Mouse (Mus musculus) heart, postnatal 25 days (tissue): ENCODE measurements around the gene R3hdm2. TPM values are rescaled to one million over a fixed set of nuclear protein-coding genes. Genes with fewer than 3 reads are reported as not detected.

Source experiments
- DNase-seq: peaks from one replicate; pipeline ENCODE4 v3.0.0; 2022; ENCODE audit warnings: low spot score
- intact Hi-C: fragments of 180-260 bp; cut with DNase I; formaldehyde crosslinking; loops from one replicate; pipeline ENCODE4 v1.15.1; 2025
- total RNA-seq, 2 experiments: library from RNA; stranded (reverse); gene quantifications; 2 replicates each; pipeline ENCODE4 v1.2.3; 2021

The R3hdm2 gene
- total RNA-seq, 2 experiments from 2014 or later: 145 to 159 TPM

DNA sequence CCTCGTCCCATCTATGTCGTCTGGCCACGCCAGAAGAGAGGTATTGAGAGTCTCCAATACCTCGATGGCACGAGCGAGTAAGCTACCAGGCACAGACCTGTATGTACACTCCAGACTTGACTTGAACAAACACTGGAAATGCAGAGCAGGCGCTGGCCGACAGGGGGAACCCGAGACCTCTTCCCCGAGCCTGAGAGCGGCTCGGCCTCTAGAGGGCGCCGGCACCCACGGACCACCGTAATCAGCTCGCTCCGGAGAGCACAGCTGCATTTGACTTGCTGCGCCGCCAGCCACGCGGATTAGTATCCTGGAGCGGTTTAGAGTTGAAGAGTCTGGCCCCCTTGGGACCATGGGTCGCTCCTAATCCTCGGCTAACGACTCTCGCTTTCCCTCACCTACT lies 132.7 kb downstream of the R3hdm2 start:
- intact Hi-C loops: loop anchor here (1.0 kb wide), 1 partner anchor 23 kb away; no protein-coding TSS in a partner anchor
- DNase-seq: peak; percentile 81

DNA sequence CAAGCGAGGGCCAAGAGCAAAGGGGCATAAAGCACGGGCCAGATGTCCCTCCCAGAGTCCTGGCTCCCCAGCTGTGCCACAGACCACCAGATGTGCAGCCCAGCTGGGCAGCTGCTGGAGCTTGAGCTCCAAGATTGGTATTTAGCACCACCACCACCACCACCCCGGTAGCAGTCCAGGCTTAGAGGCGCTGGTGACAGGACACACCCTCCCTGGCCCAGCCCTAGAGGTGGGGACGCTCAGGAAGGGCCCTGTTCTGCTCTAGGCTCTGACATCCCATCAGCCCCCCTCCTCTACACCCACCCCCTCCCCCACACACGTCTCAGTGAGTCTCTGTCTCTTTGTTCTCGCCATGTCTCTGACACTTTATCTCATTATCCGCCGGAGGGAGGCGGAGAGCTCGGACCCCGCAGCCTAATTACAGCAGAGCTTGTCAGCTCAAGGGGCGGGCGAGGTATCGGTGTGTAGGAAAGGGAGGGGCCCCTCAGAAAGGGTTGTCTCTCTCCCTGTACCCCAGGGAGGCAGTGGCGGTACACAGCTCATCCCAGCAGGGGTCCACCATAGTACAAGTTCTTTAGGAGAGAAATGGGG lies 133.5 kb downstream of the R3hdm2 start:
- no peak for DNase-seq
- intact Hi-C loops: loop anchor here (1.0 kb wide), 1 partner anchor 23 kb away; no protein-coding TSS in a partner anchor

DNA sequence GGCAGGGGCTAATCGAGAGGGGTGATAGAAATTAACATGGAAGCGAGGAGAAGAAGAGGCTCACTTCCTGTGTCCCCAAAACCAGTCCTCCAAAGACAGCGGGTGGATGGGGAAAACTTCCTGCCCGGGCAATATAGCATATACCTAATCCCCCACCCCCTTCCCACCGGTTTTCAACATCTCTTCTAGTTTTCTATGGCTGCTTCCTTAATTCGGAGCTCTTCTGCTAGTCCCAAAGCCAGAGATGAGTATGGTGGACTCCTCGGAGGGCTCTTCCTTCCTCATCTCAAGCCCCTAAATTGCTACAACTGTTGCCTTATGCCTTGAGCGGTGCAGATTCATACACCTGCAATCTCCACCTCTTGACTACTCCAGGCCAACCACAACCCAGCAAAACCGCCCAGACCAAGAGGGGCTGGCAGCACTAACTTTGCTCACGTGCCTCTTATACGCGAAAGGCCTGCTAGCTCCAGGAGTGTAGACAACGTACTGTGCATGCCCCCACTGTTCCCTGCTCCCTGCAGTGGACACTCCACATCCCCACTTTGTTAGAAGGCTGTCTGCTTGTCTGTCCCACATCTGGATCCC lies 134.1 kb downstream of the R3hdm2 start:
- DNase-seq: no peak
- intact Hi-C loops: no loop called here

DNA sequence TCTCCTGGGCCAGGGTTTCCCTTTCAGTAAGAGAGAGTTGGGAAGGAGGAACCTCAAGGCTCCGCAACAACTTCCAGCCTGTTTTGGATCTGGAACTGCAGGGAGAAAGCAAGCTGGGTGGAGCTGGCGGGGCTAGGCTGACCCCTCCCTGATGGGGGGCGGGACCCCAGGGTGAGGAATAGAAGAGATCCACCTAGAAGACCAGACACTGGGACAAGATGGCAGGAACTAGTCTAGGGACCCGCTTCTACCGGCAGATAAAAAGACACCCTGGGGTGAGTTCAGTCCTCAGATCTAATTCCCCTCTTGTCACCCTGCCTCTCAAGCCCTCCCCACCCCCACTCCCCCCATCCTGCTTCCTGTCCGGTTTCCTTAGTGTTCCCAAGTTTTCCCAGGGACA lies 134.6 kb downstream of the R3hdm2 start, which contains the start of gene Ndufa4l2:
Ndufa4l2 (plus strand) TSS at position 204 of the 400 bp plus-strand sequence.
- intact Hi-C loops: no loop called here
- DNase-seq: peak; percentile 53

DNA sequence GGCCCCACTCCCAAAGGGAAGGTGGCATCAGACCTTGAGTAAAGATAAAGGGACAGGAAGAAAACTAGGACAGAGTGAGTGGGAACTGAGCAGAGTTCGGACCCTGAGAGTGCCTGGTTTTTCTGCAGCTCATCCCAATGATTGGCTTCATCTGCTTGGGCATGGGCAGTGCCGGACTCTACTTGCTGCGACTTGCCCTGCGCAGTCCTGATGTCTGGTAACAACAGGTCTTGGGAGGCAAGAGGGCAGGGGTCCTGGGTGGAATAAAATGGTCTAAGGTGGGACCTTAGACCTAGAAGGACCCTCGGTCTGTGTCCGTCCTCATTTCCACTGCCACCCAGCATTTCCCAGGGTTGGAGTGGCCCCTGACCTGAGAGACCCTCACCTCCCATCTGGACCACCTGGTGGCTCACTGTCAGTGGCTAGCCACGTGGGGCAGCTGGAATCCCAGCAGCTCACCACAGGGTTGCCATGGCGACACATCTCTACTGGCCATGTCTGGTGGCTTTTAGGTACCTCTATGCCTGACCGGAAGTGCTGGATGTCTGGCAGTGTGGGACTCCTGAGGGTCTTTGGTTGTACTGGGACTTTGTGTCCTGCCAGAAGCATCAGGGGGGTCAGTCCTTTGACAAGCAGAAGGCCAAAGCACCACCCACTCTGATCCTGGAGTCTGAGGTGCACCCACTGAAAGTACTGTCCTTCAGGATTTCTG lies 135.3 kb downstream of the R3hdm2 start:
- intact Hi-C loops: no loop called here
- DNase-seq: no peak

DNA sequence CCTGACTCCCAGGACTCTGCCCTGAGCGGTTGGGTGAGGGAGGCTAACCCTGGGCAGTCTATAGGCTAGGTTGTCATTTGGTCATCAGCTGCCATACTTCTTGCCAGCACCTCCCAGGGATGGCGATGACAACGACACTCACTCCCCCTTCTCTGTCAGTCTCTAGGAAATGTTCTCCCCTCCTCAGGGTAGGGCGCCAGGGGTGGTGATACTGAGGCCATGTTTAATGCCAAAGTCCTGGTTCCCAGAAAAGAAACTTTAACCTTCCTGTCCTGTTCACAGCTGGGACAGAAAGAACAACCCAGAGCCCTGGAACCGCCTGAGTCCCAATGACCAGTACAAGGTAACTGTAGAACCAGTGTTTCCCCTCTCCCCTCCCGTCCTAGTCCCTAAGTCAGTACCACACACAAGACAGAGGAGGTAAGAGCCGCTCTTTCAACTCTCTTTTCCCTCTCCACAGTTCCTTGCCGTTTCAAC lies 135.9 kb downstream of the R3hdm2 start:
- intact Hi-C loops: no loop called here
- no peak for DNase-seq

DNA sequence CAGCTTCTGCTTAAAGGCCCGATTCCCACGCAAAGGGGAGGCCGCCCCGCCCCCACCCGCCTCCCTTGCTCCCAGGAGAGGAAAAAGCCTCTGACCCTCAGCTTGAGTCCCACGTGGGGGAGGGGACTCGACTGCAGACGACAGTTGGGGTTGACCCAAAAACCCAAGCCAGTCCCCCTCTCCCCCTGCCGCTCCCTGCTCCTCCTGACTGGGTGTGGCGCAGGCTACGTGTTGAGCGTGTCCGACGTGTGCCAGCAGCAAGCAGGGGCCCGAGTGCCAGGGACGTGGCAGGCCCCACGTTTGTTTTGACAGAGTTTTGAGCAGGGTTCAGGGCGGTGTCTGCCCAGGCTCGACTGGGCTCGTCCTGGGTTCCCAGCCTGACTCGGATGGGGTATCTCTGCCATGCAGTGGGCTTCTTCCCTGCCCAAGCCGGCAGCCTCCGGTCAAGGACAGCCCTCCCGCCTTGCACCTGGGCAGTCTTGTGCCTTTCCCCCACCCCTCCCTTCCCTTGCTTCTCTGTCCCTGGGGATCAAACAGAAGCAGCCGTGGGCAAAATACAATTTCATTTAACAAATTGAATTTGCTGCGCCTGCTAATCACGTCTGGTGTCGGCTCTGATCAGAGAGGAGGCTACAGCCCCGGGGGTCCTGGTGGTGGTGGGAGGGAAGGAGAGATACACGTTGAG lies 136.6 kb downstream of the R3hdm2 start:
- peak; percentile 46 for DNase-seq
- intact Hi-C loops: no loop called here

DNA sequence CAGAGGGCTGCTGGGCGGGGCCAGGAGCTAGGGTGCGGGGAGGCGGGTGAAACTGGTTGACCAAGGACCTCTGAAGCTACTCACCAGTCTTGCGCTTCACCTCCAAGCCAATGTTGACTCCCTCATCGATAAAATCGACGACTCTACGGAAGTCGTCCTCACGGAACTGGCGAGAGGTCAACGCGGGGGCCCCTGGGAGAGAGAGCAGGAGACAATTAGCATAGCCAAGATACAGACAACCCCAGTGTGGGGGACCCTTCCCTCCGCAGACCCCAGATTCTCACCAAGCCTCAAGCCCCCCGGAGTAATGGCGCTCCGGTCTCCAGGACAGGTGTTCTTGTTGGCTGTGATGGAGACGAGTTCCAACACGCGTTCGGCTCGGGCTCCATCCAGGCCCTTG lies 137.8 kb downstream of the R3hdm2 start:
- intact Hi-C loops: no loop called here
- no peak for DNase-seq

DNA sequence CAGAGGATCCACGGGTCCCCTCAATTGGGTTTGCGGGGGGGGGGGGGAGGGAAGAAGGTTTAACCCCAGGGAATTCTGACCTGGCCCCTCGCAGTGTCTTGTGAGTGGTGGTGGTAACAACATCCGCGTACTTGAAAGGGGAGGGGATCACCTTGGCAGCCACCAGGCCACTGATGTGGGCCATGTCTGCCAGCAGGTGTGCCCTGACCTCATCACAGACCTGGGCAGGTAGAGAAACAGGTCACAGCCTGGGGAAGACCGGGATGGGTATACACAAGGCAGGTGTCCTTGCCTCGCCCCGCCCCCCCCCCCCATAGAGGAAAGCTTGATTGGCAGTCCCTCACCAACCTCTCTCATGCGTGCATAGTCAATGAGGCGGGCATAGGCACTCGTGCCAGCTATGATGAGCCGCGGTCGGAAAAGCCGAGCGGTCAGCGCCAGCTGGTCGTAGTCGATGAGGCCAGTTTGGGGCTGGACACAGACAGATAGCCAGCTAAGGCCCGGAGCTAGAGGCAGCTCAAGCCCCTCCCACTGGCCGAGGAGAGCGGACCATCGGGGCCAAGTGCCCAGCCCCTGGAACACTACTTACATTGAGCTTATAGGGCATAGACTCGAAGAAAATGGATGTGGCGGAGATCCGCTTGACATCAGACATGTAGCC lies 139.0 kb downstream of the R3hdm2 start:
- intact Hi-C loops: no loop called here

DNA sequence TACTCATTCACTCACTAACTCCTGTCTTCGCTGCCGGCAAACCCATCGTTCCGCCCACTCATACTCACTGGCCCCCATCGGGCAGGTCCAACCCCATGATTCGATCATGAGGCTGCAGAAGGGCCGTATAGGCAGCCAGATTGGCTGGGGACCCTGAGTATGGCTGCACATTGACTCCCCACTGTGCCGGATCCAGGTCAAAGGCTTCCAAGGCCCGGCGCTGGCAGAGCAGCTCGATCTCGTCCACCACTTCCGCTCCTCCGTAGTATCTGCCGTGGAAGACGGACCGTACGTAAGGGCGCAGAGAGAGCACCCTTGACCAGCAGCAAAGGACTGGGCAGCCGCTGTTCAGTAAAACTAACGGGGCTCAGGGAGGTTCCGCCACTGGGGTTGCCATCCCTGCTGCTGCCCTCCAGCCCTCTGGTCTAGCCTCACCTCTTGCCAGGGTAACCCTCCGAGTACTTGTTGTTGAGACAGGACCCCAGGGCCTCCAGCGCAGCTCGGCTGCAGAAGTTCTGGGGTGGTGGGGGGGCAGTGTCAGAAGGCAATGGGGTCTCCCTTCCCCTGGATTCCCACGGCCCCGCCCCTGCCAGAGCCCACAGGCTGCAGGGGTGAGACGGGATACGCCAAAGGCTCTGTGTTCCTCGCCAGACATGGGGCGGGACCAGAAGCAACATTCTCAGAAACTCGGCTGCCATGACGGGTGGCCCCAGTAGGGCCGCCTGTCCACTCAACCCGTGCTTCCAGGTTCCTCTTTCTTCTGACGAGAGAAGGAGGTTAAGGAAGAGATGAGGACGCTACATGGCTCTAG lies 140.0 kb downstream of the R3hdm2 start:
- intact Hi-C loops: no loop called here
- no peak for DNase-seq

More for the DNA sequence above, 139.0 kb downstream of the R3hdm2 start:
- no peak for DNase-seq

DNA sequence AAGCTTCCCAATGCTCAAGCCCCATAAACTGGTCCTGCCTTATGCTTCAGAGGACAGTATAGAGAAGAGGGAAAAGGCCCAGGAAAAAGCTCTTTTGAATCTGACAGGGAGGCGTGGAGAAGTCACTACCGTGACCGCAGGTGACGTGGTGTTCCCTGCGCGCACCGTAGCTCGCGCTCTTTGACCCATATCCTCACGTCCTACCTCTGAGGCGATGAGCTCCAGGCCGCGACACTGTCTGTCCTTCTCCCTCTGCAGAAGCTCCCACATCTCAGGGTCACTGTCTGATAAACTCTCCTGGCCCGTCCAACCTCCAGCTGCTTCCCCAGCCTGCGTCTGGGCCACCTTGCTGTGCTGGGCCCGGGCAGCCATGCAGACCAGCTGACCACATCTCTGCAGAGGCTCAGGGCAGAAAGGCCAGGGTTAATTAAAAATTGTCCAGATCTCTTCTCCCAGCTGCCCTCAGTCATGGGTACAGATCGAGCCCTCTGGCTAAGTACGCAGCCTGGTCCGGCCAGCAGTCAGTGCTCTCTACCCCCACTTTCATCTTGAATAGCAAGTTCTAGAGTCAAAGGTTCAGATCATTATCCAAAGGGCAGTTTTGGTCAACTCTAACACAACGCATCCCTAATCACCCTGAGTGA lies 140.7 kb downstream of the R3hdm2 start:
- intact Hi-C loops: no loop called here
- no peak for DNase-seq

DNA sequence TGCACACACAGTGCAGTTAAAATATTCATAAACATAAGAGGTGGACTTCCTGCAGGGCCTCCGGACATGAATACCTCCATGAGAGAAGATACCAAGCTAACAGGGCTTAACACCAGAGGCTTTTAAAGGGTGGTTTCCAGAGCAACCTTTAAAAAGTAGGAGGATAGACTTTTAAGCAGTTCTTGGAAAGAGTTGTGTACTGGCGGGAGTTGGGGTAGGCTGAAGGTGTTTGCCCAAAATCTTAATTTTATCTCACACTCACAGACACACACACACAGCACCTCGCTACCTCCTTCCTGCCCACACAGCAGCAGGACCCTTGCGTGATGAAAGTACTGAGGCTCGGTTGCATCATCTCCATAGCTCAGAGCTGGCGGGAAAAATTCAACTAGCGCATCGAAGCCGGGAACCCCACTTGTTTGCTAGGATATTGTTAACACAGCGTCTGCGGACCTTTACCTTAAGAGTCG lies 141.5 kb downstream of the R3hdm2 start:
- intact Hi-C loops: no loop called here
- DNase-seq: no peak

DNA sequence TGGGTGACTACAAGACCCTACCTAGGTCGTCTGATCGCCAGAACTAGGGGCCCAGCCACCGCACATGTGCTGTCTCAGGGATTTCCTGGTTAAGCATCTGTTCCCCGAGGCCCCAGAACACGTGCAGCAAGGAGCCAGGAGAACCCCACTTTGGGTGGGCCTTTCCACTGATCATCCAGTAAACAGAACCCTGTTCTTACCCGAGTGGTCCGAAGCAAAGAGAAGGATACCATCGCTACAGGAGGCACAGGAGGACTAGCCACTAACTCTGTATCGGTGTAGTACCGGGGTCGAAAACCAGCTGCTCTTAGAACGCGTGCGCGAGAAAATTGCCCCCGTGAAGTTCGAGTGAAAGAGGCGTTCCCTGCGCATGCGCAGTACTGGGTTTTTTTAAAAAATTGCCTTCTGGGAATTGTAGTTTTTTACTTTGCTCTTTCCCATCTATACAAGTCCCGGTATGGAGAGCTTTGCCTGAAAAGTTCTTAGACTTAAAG lies 142.0 kb downstream of the R3hdm2 start, which contains the start of gene Shmt2:
Shmt2 (minus strand) TSS at position 357 of the 494 bp plus-strand sequence.
- peak; percentile 57 for DNase-seq
- intact Hi-C loops: no loop called here

DNA sequence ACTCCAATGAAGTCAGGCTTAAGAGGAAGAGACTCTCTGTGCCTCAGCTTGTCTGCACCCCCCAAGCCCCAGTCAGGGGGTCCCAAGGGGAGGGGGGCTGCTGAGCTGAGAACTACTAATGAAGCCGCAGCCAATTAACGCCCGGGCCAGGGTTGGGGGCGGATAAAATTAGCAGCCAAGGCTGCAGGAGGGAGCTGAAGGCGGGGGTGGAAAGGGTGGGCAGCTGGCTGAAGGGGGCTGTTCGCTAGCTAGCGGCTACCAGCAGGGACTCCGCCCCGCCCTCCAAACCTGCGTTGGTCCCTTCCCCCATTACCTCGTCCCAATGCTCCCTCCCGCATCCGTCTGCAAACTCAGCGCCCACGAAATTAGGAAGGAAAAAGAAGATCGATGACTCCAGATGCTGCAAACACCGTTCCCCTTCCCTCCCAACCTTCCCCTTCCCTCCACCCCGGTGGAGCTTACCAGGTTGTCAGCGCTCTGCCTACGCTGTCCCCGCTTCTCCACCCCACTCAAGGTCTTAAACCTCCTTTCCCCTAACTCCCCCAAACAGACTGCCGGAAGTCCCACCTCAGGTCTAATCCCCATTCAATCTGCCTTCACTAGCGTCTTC lies 144.6 kb downstream of the R3hdm2 start:
- no peak for DNase-seq
- intact Hi-C loops: no loop called here

DNA sequence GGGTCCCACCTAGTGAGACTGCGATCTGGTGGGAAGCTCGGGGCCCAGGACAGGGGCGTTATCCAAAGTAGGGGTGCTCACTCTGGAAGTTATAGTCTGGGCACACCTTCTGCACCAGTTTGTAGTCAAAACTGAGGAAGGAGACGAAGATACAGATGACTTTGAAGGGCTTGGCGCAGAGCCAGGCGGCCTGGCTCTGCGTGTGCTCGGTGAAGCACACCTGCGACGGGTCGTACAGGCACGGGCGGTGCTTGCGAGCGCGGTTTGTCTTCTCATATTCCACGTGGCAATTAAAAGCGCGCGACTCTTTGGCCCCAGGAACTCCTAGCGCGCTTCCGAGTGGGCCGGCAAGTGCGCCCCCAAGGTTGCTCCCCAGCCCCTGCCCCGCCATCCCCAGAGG lies 145.9 kb downstream of the R3hdm2 start:
- intact Hi-C loops: no loop called here
- DNase-seq: no peak

DNA sequence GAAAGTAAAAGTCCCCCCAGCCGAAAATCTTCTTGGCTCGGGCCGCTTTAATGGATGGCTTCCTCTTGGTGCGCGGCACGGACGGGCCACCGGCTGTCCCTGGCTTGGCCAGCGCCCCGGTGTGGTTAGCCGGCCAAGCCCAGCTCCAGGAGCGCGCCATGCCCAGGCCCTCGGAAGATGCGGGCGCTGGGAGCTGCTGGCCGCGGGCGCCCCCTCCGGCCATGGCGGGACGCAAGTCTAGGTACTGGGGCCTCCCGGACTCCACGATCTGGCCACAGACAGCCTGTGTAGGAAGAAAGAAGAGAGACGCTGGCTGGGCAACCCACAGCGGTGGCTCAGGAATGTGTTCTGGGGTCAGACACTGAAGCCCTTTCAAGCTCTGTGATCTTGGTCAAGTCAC lies 146.6 kb downstream of the R3hdm2 start:
- DNase-seq: no peak
- intact Hi-C loops: no loop called here

DNA sequence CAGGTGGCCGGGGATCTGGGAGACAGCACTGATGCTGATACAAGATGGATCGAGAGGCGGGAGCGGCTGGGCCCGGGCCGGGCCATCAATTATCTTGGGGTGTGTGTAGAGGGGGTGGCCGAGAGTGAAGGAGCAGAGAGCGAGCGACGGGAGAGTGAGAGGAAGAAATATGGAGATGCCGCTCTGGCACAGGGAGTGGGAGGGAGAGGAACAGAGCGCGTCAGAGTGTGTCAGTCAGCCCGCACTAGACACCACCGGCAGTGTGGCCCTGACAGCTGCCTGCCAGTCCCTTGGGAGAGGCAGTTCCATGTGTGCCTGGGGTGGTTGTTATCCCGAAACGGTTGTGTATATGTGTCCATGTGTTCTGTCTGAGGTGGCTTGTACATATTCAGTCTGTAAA lies 147.4 kb downstream of the R3hdm2 start:
- intact Hi-C loops: no loop called here
- no peak for DNase-seq

DNA sequence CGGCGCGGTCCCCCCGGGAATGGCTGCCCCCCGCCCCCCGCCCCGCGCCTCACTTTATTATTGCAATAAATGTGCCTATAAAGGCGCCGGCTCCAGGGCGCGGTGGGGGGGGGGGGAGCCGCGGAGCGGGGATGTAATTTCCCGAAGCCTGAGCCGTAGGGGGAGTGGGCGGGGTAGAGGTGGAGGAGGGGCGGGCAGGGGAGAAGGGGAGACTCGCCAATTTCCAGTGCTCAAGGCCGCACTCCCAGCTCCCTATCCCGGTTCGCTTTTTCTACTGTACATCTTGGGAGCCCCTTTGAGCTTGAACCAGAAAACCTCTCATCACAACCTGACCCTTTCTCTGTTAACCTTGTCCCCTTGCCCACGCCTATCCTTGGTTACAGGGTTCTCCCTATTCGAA lies 150.8 kb downstream of the R3hdm2 start:
- no peak for DNase-seq
- intact Hi-C loops: no loop called here
